Mouse (Mus musculus) mature B cell (primary cell): ENCODE results near the gene I830077J02Rik.
"Not testable (repeated sequence)": the region's sequence is repeated elsewhere in the genome, so short reads cannot be mapped to it uniquely, and the experiment has no call there.

Experiments
- in situ Hi-C: fragments of 300-500 bp; cut with MboI; formaldehyde crosslinking; loops from 2 replicates; pipeline ENCODE4 v1.14.3; 2019

The I830077J02Rik gene

DNA sequence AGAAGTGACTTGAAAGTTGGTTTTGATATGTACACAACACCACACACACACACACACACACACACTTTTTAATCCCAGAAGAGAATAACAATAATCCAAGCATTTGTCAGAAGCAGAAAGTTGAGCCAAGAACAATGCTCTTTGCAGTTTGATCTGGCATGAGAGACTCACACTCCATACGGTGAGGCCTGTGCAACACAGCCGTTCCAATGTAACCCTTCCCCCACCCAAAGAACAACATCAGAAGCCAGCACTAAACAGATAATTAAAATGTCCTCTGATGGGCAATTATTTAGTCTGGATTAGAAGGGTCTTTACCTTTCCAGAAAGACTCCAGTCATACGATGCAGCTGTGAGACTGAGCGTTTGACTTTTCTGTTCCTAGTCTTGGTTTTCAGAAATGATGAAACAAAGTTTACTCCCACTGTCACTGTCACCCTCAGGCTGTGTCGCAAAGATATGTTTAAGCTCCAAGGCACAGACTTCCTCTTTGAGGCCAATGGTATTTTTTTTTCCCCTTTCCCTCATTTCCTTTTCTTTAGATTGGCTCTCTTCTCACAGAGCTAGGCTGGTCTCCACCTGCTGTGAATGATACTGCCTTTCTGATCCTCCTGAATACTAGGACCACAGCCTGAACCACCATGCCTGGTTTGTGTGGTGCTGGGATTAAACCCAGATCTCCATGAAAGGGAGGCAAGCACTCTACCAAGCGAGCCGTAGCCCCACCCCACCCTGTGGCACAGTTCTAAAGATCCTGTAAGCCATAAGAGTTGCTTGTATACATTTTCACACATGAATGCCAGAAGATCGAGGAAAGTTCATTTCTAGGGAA, at the start of gene I830077J02Rik:
I830077J02Rik (minus strand) TSS at position 425 of the 832 bp plus-strand sequence.
- in situ Hi-C loops, result no loop called here

DNA sequence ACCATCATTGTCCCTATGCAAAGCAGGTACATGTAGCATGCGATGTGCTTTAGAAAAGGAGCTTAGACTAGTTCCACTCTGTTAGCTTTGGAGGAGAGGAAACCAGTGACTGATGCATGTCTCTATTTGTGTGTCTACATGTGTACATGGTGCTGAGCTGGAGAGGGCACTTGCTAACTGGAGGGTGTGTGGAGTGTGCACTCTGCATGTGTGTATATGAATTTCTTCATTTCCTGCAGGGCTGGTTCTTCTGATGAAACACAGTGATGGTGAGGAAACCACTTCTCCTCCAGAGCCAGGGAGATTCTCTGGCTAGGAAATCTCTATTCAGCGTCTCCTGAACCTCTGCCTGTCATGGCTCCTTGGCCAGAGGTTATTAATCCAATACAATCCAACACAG, 41.7 kb upstream of the I830077J02Rik start:
- in situ Hi-C loops, result no loop called here

DNA sequence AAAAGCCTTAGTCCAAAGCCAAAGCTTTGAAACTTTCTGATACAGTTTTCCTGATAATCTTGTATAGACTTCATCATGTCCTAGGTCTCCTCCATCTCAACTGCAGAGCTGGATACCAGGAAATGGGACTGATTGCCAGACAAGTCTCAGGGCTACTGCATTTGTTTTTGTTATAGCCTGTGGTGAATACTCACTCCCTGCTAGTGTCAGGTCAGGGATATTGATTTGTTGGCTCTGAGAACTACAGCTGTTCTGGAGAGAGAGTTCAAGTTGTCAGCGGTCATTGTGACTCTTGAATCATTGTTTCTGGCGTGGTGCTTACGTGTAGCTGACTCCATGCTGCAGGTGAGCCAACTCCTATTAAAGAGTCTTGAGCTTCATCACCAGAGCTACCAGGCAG, 40.9 kb upstream of the I830077J02Rik start, which contains the start of gene Ovgp1:
Ovgp1 (plus strand) TSS at position 301 of the 400 bp plus-strand sequence.
- in situ Hi-C loops, result no loop called here

DNA sequence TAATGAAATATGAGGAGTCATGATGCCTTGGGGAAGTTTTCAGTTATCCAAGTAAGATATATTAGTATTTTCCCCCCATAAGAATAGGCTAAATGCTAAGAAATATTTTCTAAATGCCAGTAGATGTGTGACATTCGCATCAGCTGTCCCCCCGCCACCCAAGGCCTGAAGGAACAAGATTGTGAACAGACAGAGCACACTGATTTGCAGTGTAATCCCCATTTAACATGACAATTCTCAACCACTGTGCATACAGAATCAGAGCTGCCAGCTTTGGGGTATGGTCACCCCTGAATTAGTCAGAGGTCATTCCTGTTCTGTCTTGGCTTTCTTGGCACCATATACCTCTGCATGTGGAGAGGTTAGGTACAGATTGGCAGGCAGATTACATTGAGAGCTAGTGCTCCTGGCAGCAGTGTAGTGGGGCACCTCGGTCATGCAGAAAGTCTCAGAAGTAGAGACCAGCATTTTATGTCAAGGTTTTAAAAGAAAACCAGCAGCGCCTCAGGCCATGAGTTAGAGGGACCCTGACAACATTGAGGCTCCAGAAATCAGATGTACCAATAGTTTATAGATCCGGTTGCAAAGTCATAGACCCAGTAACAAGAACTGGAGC, 39.5 kb upstream of the I830077J02Rik start:
- in situ Hi-C loops, result no loop called here

DNA sequence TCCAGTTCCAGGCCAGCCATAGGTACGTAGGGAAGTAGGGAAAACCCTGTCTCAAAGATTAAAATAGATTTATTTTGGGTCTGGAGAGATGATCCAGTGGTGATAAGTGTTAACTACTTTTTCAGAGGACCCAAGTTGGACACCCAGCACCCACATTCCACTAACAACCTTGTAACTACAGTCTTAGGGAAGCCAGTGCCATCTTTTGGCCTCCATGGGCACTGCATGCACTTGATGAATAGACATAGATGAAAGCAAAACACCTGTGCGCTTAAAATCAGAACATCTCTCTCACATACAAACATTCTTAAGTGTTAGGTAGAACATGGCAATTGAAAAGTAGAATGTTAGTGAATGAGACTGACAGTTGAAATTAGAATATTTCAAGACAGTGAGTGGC, 28.2 kb upstream of the I830077J02Rik start:
- in situ Hi-C loops, result no loop called here

DNA sequence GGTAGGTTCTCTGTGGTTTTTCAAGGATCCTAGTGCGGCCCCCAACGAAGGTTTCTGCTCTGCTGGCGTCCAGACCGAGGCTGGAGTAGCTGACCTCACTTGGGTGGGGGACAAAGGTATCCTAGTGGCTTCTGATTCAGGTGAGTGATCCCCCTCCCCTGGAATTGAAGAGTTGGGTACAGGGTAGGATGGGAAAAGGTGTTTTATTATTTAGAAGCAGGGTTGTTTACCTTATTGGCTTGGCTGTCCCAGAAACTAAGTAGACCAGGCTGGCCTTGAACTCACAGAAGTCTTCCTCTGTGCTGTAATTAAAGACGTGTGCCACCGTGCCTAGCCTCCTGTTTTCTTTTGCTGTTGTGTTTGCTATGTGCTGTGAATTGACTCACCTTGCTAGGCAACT, 27.5 kb upstream of the I830077J02Rik start, which contains the start of gene Atp5f1:
Atp5f1 (minus strand) TSS at position 101 of the 400 bp plus-strand sequence.
- in situ Hi-C loops, result no loop called here

DNA sequence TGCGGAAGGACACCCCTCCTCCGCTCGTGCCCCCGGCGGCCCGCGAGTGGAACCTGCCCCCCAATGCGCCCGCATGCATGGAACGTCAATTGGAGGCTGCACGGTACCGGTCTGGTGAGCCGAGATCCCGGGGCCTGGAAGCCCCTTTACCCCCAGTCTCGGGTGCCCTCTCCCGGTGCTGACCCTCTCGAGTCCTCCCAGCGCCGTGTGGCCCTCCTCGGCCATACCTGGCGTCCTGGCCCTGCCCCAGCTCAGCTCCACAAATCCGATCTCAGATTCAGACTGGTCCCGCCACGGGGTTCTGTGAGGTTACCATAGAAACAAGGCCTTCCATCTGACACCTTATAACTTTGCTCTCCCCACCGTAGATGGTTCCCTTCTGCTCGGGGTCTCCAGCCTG, 27.1 kb upstream of the I830077J02Rik start:
- in situ Hi-C loops, result no loop called here

DNA sequence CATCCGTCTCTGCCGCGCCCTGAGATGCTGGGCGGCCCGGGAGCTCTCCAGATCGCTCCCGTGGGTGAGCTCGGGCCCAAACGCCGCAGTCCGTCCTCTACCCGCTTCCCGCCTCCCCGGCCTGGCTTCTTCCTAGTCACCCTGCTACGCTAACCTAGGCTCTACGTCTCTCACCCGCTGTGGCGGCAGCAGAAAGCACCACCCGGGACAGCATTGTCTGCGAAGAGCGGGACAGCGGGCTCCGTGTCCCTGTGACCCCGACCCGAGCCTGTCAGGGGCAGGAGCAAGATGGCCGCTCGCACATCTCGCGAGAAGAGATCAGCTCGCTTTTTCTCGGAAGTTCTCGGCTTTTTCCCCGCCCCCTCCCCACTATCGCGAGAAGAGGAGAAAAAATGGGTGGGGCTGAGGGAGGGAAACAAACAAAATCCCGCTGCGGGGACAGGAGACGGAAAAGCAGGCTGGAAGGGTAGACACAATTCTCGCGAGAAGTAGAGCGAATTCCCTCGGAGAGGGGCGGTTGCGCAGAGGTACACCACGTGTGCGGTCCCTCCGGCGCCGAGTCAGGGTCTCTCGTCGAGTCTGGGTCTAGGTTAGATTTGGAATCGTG, 26.6 kb upstream of the I830077J02Rik start, which contains the start of gene Wdr77:
Wdr77 (plus strand) TSS at position 396 of the 607 bp plus-strand sequence.
- in situ Hi-C loops, result no loop called here

DNA sequence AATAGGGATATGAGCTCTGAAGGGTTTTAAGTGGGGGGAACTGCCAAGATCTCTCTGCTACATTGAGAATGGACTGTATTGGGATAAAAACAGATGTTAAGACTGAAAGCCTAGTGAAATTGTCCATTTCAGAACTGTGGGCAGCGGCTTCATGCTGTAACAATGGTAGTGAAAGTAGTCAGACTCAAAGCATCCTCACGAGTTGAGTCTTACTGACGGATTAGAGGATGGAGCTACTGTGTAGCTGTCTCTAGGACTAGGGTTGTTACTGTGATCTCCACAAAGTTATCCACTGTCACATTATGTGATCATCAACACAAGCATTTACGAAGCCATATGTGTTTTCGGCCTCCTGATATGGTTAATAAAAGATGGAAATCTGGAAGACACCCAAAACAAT, 25.7 kb upstream of the I830077J02Rik start:
- in situ Hi-C loops, result no loop called here

DNA sequence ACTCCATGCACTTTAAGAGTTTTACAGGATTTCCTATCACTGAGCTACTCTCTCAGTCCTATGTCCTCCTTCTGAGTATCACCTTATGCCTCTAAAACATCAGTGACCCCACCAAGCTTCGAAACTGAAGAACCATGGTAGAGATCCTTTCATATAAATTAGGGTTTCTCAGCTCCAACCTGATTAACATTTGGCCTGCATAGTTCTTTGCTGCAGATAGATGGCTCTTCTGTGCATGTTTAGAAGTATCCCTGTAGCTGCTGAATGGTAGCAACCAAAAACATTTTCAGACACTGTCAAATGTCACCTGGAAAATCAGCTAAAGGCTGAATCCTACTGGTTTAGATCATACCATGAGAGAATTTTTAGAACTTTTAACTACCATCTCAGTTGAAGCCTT, 24.8 kb upstream of the I830077J02Rik start:
- in situ Hi-C loops, result no loop called here

DNA sequence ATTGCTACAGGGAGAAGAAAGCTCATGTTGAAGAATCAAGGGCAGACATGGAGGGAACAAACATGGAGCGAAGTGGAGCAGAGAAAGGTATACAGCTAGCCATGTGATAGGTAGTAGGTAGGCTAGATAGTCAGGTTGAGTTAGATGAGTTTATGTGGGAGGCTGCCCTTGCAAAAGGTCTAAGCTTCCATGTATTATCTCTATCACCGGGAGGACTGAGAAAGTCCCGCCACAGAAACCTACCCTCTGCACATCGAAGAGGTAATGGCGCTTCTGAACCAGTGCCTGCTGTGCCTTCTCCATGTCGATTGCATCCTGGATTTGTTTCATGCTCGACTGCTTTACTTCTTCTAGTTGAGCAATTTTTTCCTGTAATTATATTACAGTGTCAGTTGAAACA, 18.9 kb upstream of the I830077J02Rik start:
- in situ Hi-C loops, result no loop called here

DNA sequence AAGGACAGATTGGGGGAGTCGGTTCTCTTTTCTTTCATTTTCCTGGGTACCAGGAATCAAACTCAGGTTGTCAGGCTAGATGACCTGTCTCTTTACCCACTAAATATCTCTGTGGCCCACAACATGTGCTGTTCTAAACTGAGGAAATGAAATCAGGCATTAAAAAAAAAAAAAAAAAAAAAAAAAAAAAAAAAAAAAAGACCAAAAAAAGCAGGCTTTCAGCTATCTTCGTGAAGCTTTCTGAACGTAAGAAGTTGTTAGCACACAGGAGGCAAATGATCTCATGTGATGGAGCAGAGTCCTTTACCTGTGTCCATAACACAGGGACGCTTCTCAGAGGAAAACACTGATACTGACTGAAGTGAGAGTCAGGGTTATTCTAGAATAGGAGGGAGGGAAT, 3.6 kb upstream of the I830077J02Rik start:
- in situ Hi-C loops, result no loop called here

DNA sequence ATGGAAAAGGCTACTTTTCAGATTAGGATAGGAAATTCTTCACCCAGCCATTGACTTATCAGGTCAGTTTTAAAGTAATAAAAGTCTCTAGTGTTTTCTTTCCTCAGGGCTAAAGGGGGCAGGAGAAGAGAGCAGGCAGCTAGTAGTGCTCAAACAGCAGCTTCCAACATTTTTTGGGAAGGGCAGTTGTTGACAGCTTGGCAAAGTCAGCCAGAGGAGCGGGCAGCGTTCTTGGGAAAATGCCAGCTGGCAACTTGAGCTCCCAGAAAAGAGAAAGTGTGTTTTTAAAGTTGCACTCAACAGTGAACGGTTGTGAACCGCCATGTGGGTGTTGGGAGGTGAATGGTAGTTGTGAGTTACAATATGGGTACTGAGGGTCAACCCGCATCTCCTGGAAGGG, 2.6 kb upstream of the I830077J02Rik start:
- in situ Hi-C loops, result no loop called here

DNA sequence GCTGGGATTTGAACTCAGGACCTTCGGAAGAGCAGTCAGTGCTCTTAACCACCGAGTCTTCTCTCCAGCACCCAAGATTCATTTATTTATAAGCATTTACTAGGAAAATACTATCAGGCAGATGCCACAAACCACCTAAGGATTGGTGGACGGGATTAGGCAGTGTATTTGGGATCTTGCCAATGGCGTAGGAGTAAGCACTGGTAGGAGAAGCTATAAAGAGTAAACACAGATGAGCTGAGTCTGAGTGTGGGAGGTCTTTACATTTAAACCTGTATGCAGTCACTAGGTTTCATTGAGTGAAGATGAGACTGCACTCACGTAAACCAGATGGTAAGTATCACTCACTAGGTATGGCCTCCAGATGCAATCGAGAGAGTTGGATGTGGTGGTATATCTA, 1.5 kb upstream of the I830077J02Rik start:
- in situ Hi-C loops, result no loop called here

DNA sequence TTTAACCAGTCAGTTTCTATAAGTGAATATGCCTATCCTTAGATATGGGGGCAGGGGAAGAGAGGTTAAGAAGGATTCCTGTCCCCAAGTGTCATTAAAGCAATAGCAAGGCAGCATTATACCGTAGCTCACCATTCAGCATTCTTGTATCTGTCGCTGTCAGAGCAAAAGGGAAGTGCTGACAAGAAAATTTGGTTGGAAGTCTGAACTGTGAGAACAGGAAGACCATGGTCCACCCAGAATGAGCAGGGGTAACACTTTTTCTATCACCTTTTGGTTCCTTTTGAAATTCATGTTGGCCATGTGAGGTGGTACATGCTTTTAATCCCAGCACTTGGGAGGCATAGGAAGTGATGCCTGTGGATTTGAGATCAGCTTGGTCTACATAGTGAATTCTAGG, 1.4 kb downstream of the I830077J02Rik start:
- in situ Hi-C loops, result no loop called here

DNA sequence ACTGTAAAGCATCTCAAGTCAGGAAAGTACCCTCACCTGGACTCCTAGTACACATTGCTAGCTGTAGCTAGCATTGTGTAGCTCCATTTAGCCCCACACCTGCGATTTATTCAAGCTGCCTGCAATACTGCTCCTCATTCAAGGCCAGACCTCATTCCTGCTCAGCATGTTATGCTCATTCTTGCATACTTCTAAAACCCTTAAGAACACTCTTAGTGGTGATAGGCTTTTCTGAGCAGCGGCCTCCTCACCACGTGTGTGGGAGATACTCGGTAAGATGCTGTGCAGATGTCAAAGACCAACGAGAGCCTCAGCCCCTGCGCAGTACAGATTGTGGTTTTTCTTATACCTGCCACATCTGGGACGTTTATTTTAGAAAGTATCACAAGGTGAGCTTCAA, 2.6 kb downstream of the I830077J02Rik start:
- in situ Hi-C loops, result no loop called here

DNA sequence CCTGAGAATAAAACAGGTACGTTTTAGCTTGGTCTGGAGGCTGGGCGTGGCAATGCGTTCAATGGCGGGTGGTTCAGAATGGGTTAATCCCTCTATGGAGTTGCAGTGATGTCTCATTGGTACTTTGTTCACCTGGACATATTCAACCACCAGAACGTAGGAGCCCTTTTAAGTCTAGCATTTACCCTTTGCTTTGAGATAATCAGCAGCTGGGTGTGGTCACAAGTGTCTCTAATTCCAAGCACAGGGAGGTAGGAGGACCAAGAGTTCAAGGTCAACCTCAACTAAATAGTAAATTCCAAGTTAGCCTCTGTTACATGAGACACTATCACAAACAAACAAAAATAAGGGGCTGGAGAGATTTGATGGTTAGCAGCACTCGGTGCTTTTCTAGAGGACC, 3.7 kb downstream of the I830077J02Rik start:
- in situ Hi-C loops, result no loop called here

DNA sequence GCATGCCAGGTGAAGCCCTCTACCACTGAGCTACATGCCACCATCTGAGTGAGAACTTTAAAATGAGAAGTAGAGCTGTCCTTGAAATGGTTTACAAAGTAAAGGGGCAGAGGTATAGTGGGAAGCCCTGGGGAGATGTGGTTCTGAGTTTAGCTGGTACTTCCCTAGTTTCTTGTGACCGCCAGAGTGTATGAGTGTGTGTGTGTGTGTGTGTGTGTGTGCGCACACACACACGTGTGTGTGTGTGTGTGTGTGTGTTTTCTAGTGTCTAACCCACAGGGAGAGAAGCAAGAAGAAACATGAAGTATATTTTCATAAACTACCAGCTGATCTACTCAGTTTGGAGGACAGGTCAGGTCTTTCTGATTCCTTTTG, 4.3 kb downstream of the I830077J02Rik start:
- in situ Hi-C loops, result no loop called here

DNA sequence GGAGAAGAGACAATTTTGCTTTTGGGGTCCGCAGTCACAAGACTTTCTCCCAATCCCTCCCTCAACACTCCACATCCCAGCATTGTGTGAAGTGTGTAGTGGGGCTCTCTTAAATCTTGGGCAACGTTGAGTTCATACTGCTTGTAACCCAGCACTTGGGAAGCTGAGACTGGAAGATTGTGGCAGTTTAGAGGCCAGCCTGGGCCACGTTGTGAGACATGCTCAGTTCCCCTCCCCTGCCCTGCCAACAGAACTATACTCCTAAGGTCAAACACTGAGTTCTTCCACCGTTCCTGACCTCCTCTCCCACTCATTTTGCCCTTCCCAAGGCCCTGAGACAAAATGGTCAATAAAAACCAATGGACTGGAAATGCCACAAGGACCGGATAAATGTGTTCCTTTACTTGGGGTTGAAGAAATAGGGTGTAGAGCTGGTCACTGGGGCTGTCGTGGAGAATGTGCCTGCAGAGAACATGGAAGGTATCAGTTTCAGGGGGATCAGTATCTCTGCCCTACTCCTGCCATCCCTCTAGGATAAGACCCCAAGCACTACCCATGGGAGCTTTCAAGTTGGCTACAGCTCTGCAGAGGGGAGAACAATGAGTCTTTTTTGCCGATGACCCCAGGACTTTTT, 4.8 kb downstream of the I830077J02Rik start:
- in situ Hi-C loops, result no loop called here

DNA sequence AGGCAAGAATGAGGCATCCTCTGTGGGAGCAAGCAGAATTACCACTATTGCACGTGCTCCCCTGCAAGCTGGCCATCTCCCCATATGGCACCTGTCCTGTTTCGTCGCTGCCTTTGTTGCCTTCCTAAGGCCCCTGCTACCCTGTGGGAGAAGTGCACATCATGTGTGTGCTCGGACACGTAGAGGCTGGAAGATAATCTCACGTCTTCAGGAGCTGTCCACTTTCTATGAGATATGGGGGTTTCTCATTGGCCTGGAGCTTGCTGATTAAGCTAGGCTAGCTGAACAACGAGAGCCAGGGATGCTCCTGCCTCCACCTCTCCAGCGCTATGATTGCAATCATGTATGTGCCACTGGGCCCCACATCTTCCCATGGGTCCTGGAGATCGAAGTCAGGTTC, 7.8 kb downstream of the I830077J02Rik start:
- in situ Hi-C loops, result no loop called here

DNA sequence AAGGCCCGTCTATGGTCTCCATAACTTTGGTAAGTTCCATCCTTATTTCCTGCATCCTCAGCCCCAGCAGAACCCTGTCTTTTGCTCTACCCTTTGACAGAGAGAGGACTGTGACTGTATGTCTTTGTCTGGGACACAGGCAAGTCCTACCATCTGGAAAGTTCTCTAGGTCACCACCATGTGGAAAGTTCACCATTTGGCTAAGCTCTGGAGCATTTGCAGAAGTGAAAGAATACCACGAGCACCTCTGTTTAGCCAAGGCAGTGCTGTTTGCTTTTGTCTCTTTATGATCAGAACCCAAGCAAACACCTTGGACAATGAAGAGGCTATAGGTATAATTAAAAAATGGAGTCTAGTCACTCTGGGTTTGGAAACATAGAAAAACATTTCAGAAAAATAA, 10.5 kb downstream of the I830077J02Rik start:
- in situ Hi-C loops, result no loop called here

DNA sequence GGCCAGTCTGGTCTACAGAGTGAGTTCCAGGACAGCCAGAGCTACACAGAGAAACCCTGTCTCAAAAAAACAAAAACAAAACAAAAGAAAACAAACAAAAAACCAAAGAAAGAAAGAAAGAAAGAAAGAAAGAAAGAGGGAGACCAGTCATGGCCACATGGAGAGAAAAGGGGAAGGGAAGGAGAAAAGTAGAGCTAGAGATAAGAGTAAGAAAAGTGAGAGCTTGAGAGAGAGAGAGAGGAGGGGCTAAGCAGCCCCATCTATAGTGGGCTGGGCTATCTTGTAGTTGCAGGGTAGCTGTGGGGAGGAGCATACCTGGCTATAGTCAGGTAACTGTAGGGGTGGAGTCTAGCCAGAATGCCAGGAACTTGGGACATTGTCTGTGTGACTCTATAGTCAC, 11.7 kb downstream of the I830077J02Rik start:
- in situ Hi-C loops, result not testable (repeated sequence)
